Mouse (Mus musculus) embryonic fibroblast, embryonic 13.5 days (primary cell): ENCODE data around the gene Fkbp15.

Source experiments
- CTCF ChIP-seq: IDR thresholded peaks from 2 replicates; pipeline ENCODE4 v1.5.1; 2011; ENCODE audit warnings: mild to moderate bottlenecking, control low read depth, low read length, moderate library complexity, borderline replicate concordance; ENCODE audit not compliant: insufficient read depth
- POLR2A ChIP-seq: IDR thresholded peaks from 2 replicates; pipeline ENCODE4 v1.6.1; 2011; ENCODE audit warnings: low read depth, mild to moderate bottlenecking, control low read depth, low read length, moderate library complexity

GRCm38 (mm10) chr4:62362437-62362836 is 2.1 kb upstream of the Fkbp15 start:
- TF ChIP-seq POLR2A, result no peak
- TF ChIP-seq CTCF, result no peak
